Mouse (Mus musculus): ENCODE results near the gene Bsn. TPM values are rescaled to one million over a fixed set of nuclear protein-coding genes. Genes with fewer than 3 reads are reported as not detected.

Bsn gene
- polyA plus RNA-seq, 1 experiment from 2014 or later: 4.1 TPM

- ATAC-seq (replicated peaks; ENCODE audit: low FRiP score, low TSS enrichment, low read depth) (no peak), DNase-seq (ENCODE audit: low spot score) (no peak)
- Histone ChIP-seq H3K9ac (ENCODE audit: low read length) (no peak overlapping the region), H3K27ac (ENCODE audit: low read depth) (no peak overlapping the region), H3K27me3 (replicated peaks; ENCODE audit: control insufficient read depth, insufficient read depth, low read length) (no peaks in the 10 kb centered on the region), H3K4me3 (ENCODE audit: low read depth, low read length) (no peak overlapping the region), H3K36me3 (ENCODE audit: control insufficient read depth, insufficient read depth, low read length) (no peaks in the 10 kb centered on the region), H3K9me3 (ENCODE audit: control insufficient read depth, low read length) (0 out of 2 replicates have a peak, but pooled peaks cover 6% of the 10 kb centered on the region), H3K4me1 (replicated peaks; ENCODE audit: control insufficient read depth, insufficient read depth, low read length) (peaks cover 13% of the 10 kb centered on the region), H3K4me2 (ENCODE audit: low read length) (peak overlapping the region; percentile 58; the same call in 1 of the 2 replicates)
- WGBS: 83% methylated on average over 16 of the region's 16 CpGs
These were observed 80.0 kb downstream of the Bsn start for GRCm38 (mm10) chr9:108110160-108110559.

- no peak overlapping the region for H3K9ac ChIP-seq (ENCODE audit: low read length)
- DNase-seq (ENCODE audit: low spot score) (no peak), ATAC-seq (replicated peaks; ENCODE audit: low FRiP score, low TSS enrichment, low read depth) (no peak)
- no peaks in the 10 kb centered on the region for H3K36me3 ChIP-seq (ENCODE audit: control insufficient read depth, insufficient read depth, low read length)
- WGBS: 96% methylated on average over 16 of the region's 16 CpGs
- no peaks in the 10 kb centered on the region for H3K9me3 ChIP-seq (ENCODE audit: control insufficient read depth, low read length)
- H3K27ac ChIP-seq (ENCODE audit: low read depth): no peak overlapping the region
- no peak overlapping the region for H3K4me3 ChIP-seq (ENCODE audit: low read depth, low read length)
- H3K4me1 ChIP-seq (replicated peaks; ENCODE audit: control insufficient read depth, insufficient read depth, low read length): peaks cover 20% of the 10 kb centered on the region
- H3K27me3 ChIP-seq (replicated peaks; ENCODE audit: control insufficient read depth, insufficient read depth, low read length): no peaks in the 10 kb centered on the region
- no peak overlapping the region for H3K4me2 ChIP-seq (ENCODE audit: low read length)
These were observed 82.3 kb downstream of the Bsn start for GRCm38 (mm10) chr9:108107867-108108266.

- H3K27ac ChIP-seq (ENCODE audit: low read depth): no peak overlapping the region
- 90% methylated on average over 23 of the region's 23 CpGs for WGBS
- no peaks in the 10 kb centered on the region for H3K9me3 ChIP-seq (ENCODE audit: control insufficient read depth, low read length)
- no peak for DNase-seq (ENCODE audit: low spot score)
- ATAC-seq (replicated peaks; ENCODE audit: low FRiP score, low TSS enrichment, low read depth): no peak
- H3K27me3 ChIP-seq (replicated peaks; ENCODE audit: control insufficient read depth, insufficient read depth, low read length): no peaks in the 10 kb centered on the region
- H3K9ac ChIP-seq (ENCODE audit: low read length): no peak overlapping the region
- H3K4me3 ChIP-seq (ENCODE audit: low read depth, low read length): no peak overlapping the region
- peaks cover 16% of the 10 kb centered on the region for H3K4me1 ChIP-seq (replicated peaks; ENCODE audit: control insufficient read depth, insufficient read depth, low read length)
- no peak overlapping the region for H3K4me2 ChIP-seq (ENCODE audit: low read length)
- H3K36me3 ChIP-seq (ENCODE audit: control insufficient read depth, insufficient read depth, low read length): peaks cover 3% of the 10 kb centered on the region; the same call in 1 of the 2 replicates
These were observed 84.1 kb downstream of the Bsn start for GRCm38 (mm10) chr9:108106090-108106489.

- Histone ChIP-seq H3K36me3 (ENCODE audit: control insufficient read depth, insufficient read depth, low read length) (peaks cover 3% of the 10 kb centered on the region; the same call in 1 of the 2 replicates), H3K27me3 (replicated peaks; ENCODE audit: control insufficient read depth, insufficient read depth, low read length) (no peaks in the 10 kb centered on the region), H3K27ac (ENCODE audit: low read depth) (no peak overlapping the region), H3K4me2 (ENCODE audit: low read length) (peak overlapping the region; percentile 41; the same call in 1 of the 2 replicates), H3K4me1 (replicated peaks; ENCODE audit: control insufficient read depth, insufficient read depth, low read length) (peaks cover 10% of the 10 kb centered on the region), H3K4me3 (ENCODE audit: low read depth, low read length) (no peak overlapping the region), H3K9ac (ENCODE audit: low read length) (no peak overlapping the region), H3K9me3 (ENCODE audit: control insufficient read depth, low read length) (no peaks in the 10 kb centered on the region)
- ATAC-seq (replicated peaks; ENCODE audit: low FRiP score, low TSS enrichment, low read depth) (no peak), DNase-seq (ENCODE audit: low spot score) (no peak)
- WGBS: 84% methylated on average over 12 of the region's 12 CpGs
These were observed 84.7 kb downstream of the Bsn start for GRCm38 (mm10) chr9:108105549-108105863.

- 0 out of 2 replicates have a peak overlapping the region, but pooled peaks have one; percentile 22 for H3K27ac ChIP-seq (ENCODE audit: low read depth)
- H3K4me3 ChIP-seq (ENCODE audit: low read depth, low read length): peak overlapping the region; percentile 20
- peaks cover 3% of the 10 kb centered on the region; the same call in 1 of the 2 replicates for H3K36me3 ChIP-seq (ENCODE audit: control insufficient read depth, insufficient read depth, low read length)
- H3K4me1 ChIP-seq (replicated peaks; ENCODE audit: control insufficient read depth, insufficient read depth, low read length): peaks cover 9% of the 10 kb centered on the region
- DNase-seq (ENCODE audit: low spot score): peak; percentile 65
- H3K9ac ChIP-seq (ENCODE audit: low read length): peak overlapping the region; percentile 37
- peak; percentile 78 for ATAC-seq (replicated peaks; ENCODE audit: low FRiP score, low TSS enrichment, low read depth)
- 43% methylated on average over 31 of the region's 31 CpGs for WGBS
- no peaks in the 10 kb centered on the region for H3K9me3 ChIP-seq (ENCODE audit: control insufficient read depth, low read length)
- no peaks in the 10 kb centered on the region for H3K27me3 ChIP-seq (replicated peaks; ENCODE audit: control insufficient read depth, insufficient read depth, low read length)
- peak overlapping the region; percentile 41 for H3K4me2 ChIP-seq (ENCODE audit: low read length)
These were observed 85.2 kb downstream of the Bsn start for GRCm38 (mm10) chr9:108104766-108105548.

- ATAC-seq (replicated peaks; ENCODE audit: low FRiP score, low TSS enrichment, low read depth) (no peak), DNase-seq (ENCODE audit: low spot score) (no peak)
- Histone ChIP-seq H3K4me1 (replicated peaks; ENCODE audit: control insufficient read depth, insufficient read depth, low read length) (peaks cover 19% of the 10 kb centered on the region), H3K4me2 (ENCODE audit: low read length) (no peak overlapping the region), H3K36me3 (ENCODE audit: control insufficient read depth, insufficient read depth, low read length) (peaks cover 3% of the 10 kb centered on the region; the same call in 1 of the 2 replicates), H3K27ac (ENCODE audit: low read depth) (no peak overlapping the region), H3K9me3 (ENCODE audit: control insufficient read depth, low read length) (no peaks in the 10 kb centered on the region), H3K4me3 (ENCODE audit: low read depth, low read length) (no peak overlapping the region), H3K27me3 (replicated peaks; ENCODE audit: control insufficient read depth, insufficient read depth, low read length) (no peaks in the 10 kb centered on the region), H3K9ac (ENCODE audit: low read length) (no peak overlapping the region)
- WGBS: 88% methylated on average over 8 of the region's 8 CpGs
These were observed 90.6 kb downstream of the Bsn start for GRCm38 (mm10) chr9:108099619-108100018.

- DNase-seq (ENCODE audit: low spot score) (no peak), ATAC-seq (replicated peaks; ENCODE audit: low FRiP score, low TSS enrichment, low read depth) (no peak)
- Histone ChIP-seq H3K9me3 (ENCODE audit: control insufficient read depth, low read length) (no peaks in the 10 kb centered on the region), H3K27me3 (replicated peaks; ENCODE audit: control insufficient read depth, insufficient read depth, low read length) (no peaks in the 10 kb centered on the region), H3K36me3 (ENCODE audit: control insufficient read depth, insufficient read depth, low read length) (peaks cover 17% of the 10 kb centered on the region), H3K4me3 (ENCODE audit: low read depth, low read length) (no peak overlapping the region), H3K27ac (ENCODE audit: low read depth) (no peak overlapping the region), H3K9ac (ENCODE audit: low read length) (no peak overlapping the region), H3K4me2 (ENCODE audit: low read length) (no peak overlapping the region; the same call in 1 of the 2 replicates), H3K4me1 (replicated peaks; ENCODE audit: control insufficient read depth, insufficient read depth, low read length) (peaks cover 17% of the 10 kb centered on the region; the same call in 1 of the 2 replicates)
- 52% methylated on average over 10 of the region's 10 CpGs for WGBS
These were observed 94.1 kb downstream of the Bsn start for GRCm38 (mm10) chr9:108095949-108096712.

GRCm38 (mm10) chr9:108095518-108095917 lies 94.7 kb downstream of the Bsn start:
- Histone ChIP-seq H3K27ac (ENCODE audit: low read depth) (no peak overlapping the region), H3K27me3 (replicated peaks; ENCODE audit: control insufficient read depth, insufficient read depth, low read length) (no peaks in the 10 kb centered on the region), H3K36me3 (ENCODE audit: control insufficient read depth, insufficient read depth, low read length) (peaks cover 23% of the 10 kb centered on the region), H3K4me2 (ENCODE audit: low read length) (peak overlapping the region; percentile 99), H3K4me3 (ENCODE audit: low read depth, low read length) (peak overlapping the region; percentile 63), H3K9me3 (ENCODE audit: control insufficient read depth, low read length) (no peaks in the 10 kb centered on the region), H3K4me1 (replicated peaks; ENCODE audit: control insufficient read depth, insufficient read depth, low read length) (peaks cover 17% of the 10 kb centered on the region; the same call in 1 of the 2 replicates), H3K9ac (ENCODE audit: low read length) (no peak overlapping the region; the same call in 1 of the 2 replicates)
- 5% methylated on average over 3 of the region's 3 CpGs for WGBS
- DNase-seq (ENCODE audit: low spot score) (peak; percentile 82), ATAC-seq (replicated peaks; ENCODE audit: low FRiP score, low TSS enrichment, low read depth) (no peak)
